In the genomic region with DNA sequence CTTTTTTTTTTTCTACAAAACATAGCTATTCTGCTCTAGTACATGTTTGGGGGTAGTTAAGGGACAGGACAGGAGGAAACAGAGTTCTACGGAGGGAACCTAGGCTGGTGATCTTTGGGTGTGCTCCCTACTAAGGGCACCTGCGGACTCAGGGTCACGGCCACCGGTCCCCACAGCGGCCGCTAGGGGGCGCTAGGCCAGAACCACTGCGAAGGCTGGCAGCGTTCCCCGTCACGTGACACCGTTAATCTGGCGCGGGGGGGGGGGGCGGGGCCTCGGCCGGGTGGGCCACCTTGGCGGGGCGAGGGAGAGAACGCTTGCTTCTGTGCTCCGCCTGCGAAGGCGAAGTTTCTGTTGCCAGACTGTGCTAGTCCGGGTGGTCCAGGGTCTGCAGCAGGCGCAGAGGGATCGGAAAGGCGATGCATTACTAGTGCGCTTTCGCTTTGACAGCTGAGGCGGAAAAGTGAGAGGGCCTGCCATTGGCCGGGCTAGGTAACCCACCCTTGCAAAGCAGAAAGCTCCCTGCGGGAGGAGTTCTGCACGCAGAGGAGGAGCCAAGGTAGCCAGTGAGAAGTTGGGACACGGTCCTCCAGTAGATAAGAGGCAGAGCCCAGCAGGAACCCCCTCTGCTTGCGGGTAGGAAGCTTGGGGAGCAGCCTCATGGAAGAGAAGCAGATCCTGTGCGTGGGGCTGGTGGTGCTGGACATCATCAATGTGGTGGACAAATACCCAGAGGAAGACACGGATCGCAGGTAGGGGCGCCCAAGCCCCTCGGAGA, we compare ENCODE assay signal across 8 mouse cellular contexts. TPM values are rescaled to one million over a fixed set of nuclear protein-coding genes. Genes with fewer than 3 reads are reported as not detected.
DNase-seq lines count a peak whose midpoint lies in the region; ATAC-seq and TF ChIP-seq lines count a peak whose summit lies in the region.

Gene Khk, plus strand, starts transcription at position 176 of the 778 bp plus-strand sequence.

- ATAC-seq in forebrain, embryonic 15.5 days (replicated peaks), result peak; percentile 80
- peak; percentile 92 for ATAC-seq in liver, postnatal 0 days
- peak; percentile 73 for ATAC-seq in neural tube, embryonic 13.5 days (ENCODE audit: low read depth)

- peak within 1 kb of the TSS; percentile 61 for H3K9ac ChIP-seq in ES-E14 (ENCODE audit: insufficient read depth, low read depth, low read length, poor library complexity, severe bottlenecking)
- peak within 1 kb of the TSS; percentile 52 for H3K9ac ChIP-seq in forebrain, embryonic 15.5 days (replicated peaks)
- peak within 1 kb of the TSS; percentile 74 for H3K9ac ChIP-seq in liver, postnatal 0 days (replicated peaks)
- H3K9ac ChIP-seq in neural tube, embryonic 13.5 days, result peak within 1 kb of the TSS; percentile 71

- intact Hi-C loops in heart, postnatal 14 days (cut with DNase I), result loop anchor here (2.0 to 5.0 kb wide), 2 partner anchors 36 to 115 kb away; no protein-coding TSS in a partner anchor

- no peak within 1 kb of the TSS for H3K27ac ChIP-seq in ES-E14 (ENCODE audit: insufficient read depth, low read depth, low read length, poor library complexity, severe bottlenecking)
- H3K27ac ChIP-seq in forebrain, embryonic 15.5 days (replicated peaks), result peak within 1 kb of the TSS; percentile 44
- H3K27ac ChIP-seq in liver, postnatal 0 days (ENCODE audit: low read depth), result peak within 1 kb of the TSS; percentile 88
- H3K27ac ChIP-seq in neural tube, embryonic 13.5 days (replicated peaks), result peak within 1 kb of the TSS; percentile 73

- 2% methylated on average over 39 of the region's 40 CpGs for WGBS in forebrain, embryonic 15.5 days
- WGBS in large intestine, adult 2 months, result 2% methylated on average over 38 of the region's 40 CpGs
- WGBS in liver, postnatal 0 days (ENCODE audit: insufficient replicate concordance), result under 1% methylated on average over 39 of the region's 40 CpGs
- 1% methylated on average over 39 of the region's 40 CpGs for WGBS in neural tube, embryonic 13.5 days

- no peaks in the 10 kb centered on the region for H3K9me3 ChIP-seq in ES-E14 (ENCODE audit: control insufficient read depth, insufficient read depth, low read depth, low read length)
- H3K9me3 ChIP-seq in forebrain, embryonic 15.5 days, result no peaks in the 10 kb centered on the region
- no peaks in the 10 kb centered on the region for H3K9me3 ChIP-seq in liver, postnatal 0 days (ENCODE audit: low read length)
- H3K9me3 ChIP-seq in neural tube, embryonic 13.5 days, result no peaks in the 10 kb centered on the region

- DNase-seq in ES-E14 (ENCODE audit: low read depth, low spot score), result peak; percentile 89
- DNase-seq in cerebellum, adult 11 months, result peak; percentile 92
- DNase-seq in heart, postnatal 14 days, result peak; percentile 93 to 96
- peak; percentile 67 for DNase-seq in large intestine, adult 2 months (ENCODE audit: low read depth, low spot score)
- peak; percentile 96 for DNase-seq in liver, postnatal 0 days
- peak; percentile 71 for DNase-seq in telencephalon, adult 2 months (ENCODE audit: low read depth, low spot score)

- H3K4me2 ChIP-seq in forebrain, embryonic 15.5 days (replicated peaks), result peak within 1 kb of the TSS; percentile 84
- peak within 1 kb of the TSS; percentile 92 for H3K4me2 ChIP-seq in liver, postnatal 0 days (ENCODE audit: low read depth, low read length)
- peak within 1 kb of the TSS; percentile 84 for H3K4me2 ChIP-seq in neural tube, embryonic 13.5 days

- peak; percentile 47 for TF ChIP-seq EP300 in liver, postnatal 0 days (IDR thresholded peaks at IDR 0.05; ENCODE audit: low read depth)

- peaks cover 0 to 32% of the 10 kb centered on the region in 2 experiments; a peak in 3 of 4 replicates for H3K4me1 ChIP-seq in ES-E14 (ENCODE audit: control insufficient read depth in 2 of 2, insufficient read depth in 2 of 2, low read length in 2 of 2, poor library complexity in 1 of 2)
- peaks cover 19% of the 10 kb centered on the region for H3K4me1 ChIP-seq in forebrain, embryonic 15.5 days
- peaks cover 41% of the 10 kb centered on the region for H3K4me1 ChIP-seq in liver, postnatal 0 days (ENCODE audit: insufficient read depth)
- H3K4me1 ChIP-seq in neural tube, embryonic 13.5 days (replicated peaks), result peaks cover 28% of the 10 kb centered on the region

- no peaks in the 10 kb centered on the region for H3K27me3 ChIP-seq in forebrain, embryonic 15.5 days
- no peaks in the 10 kb centered on the region for H3K27me3 ChIP-seq in liver, postnatal 0 days (ENCODE audit: insufficient read depth, low read length)
- 0 out of 2 replicates have a peak, but pooled peaks cover 2% of the 10 kb centered on the region for H3K27me3 ChIP-seq in neural tube, embryonic 13.5 days

- TF ChIP-seq CTCF in liver, postnatal 0 days (IDR thresholded peaks at IDR 0.05; ENCODE audit: low read depth), result peak; percentile 94

- H3K36me3 ChIP-seq in ES-E14 (ENCODE audit: control insufficient read depth, insufficient read depth, low read length, poor library complexity, severe bottlenecking), result no peaks in the 10 kb centered on the region; the same call in 1 of the 2 replicates
- no peaks in the 10 kb centered on the region for H3K36me3 ChIP-seq in forebrain, embryonic 15.5 days
- peaks cover 12% of the 10 kb centered on the region for H3K36me3 ChIP-seq in liver, postnatal 0 days (replicated peaks; ENCODE audit: insufficient read depth, low read length)
- H3K36me3 ChIP-seq in neural tube, embryonic 13.5 days, result no peaks in the 10 kb centered on the region

- peak within 1 kb of the TSS; percentile 72 to 79 for H3K4me3 ChIP-seq in ES-E14 (ENCODE audit: insufficient read depth in 1 of 2, low read depth in 1 of 2, low read length in 2 of 2, poor library complexity in 1 of 2, severe bottlenecking in 1 of 2)
- H3K4me3 ChIP-seq in forebrain, embryonic 15.5 days, result peak within 1 kb of the TSS; percentile 47
- H3K4me3 ChIP-seq in liver, postnatal 0 days (ENCODE audit: low read depth, low read length), result peak within 1 kb of the TSS; percentile 69
- peak within 1 kb of the TSS; percentile 49 for H3K4me3 ChIP-seq in neural tube, embryonic 13.5 days

- in situ Hi-C loops in ES-E14 (cut with MboI; ENCODE audit: low sequenced_read_pairs in 2 of 2, unreplicated experiment in 2 of 2), result no loop called here

TF ChIP-seq in ES-E14, 5 proteins besides CTCF, POLR2A, EP300 and RAD21:
- TF ChIP-seq MAFK (IDR thresholded peaks at IDR 0.05; ENCODE audit: insufficient read depth, low read depth, low read length) (no peak), ZNF384 (IDR thresholded peaks at IDR 0.05; ENCODE audit: low read depth, low read length) (no peak), HCFC1 (IDR thresholded peaks at IDR 0.05; ENCODE audit: borderline replicate concordance, insufficient read depth, low read length) (no peak), CHD2 (IDR thresholded peaks at IDR 0.05; ENCODE audit: low read depth, low read length) (no peak), ZC3H11A (IDR thresholded peaks at IDR 0.05; ENCODE audit: borderline replicate concordance, low read depth, low read length) (no peak)

RNA-seq across cellular contexts. Expression of gene Khk, which starts in this region (rescaled TPM):
- 14.9 and 21.2 TPM in 2 replicates for total RNA-seq in ES-E14 (2012; rRNA removed)
- polyA plus RNA-seq in forebrain, embryonic 15.5 days (2015; fragmentation: Nextera tagmentation; extraction: Ambion mirVana), result 5.1 and 5.5 TPM in 2 replicates
- 10 to 100 TPM; 15.4 TPM for total RNA-seq in heart, postnatal 14 days (2021)
- 189 and 395 TPM in 2 replicates for polyA plus RNA-seq in large intestine, adult 2 months (2012; rRNA removed)
- polyA plus RNA-seq in liver, postnatal 0 days (2015; fragmentation: Nextera tagmentation; extraction: Ambion mirVana), result 56.9 and 57.7 TPM in 2 replicates
- 11.4 and 11.9 TPM in 2 replicates for polyA plus RNA-seq in neural tube, embryonic 13.5 days (2015; fragmentation: Nextera tagmentation; extraction: Ambion mirVana)
